Mouse (Mus musculus) fibroblast of lung, adult 2 months (primary cell): ENCODE measurements around the gene Plscr2.
"Not testable (repeated sequence)": the region's sequence is repeated elsewhere in the genome, so short reads cannot be mapped to it uniquely, and the experiment has no call there.

Source experiments
- DNase-seq: peaks from one replicate; pipeline ENCODE4 v3.0.0-alpha.2; 2011; ENCODE audit warnings: low read depth

Gene Plscr2

DNA sequence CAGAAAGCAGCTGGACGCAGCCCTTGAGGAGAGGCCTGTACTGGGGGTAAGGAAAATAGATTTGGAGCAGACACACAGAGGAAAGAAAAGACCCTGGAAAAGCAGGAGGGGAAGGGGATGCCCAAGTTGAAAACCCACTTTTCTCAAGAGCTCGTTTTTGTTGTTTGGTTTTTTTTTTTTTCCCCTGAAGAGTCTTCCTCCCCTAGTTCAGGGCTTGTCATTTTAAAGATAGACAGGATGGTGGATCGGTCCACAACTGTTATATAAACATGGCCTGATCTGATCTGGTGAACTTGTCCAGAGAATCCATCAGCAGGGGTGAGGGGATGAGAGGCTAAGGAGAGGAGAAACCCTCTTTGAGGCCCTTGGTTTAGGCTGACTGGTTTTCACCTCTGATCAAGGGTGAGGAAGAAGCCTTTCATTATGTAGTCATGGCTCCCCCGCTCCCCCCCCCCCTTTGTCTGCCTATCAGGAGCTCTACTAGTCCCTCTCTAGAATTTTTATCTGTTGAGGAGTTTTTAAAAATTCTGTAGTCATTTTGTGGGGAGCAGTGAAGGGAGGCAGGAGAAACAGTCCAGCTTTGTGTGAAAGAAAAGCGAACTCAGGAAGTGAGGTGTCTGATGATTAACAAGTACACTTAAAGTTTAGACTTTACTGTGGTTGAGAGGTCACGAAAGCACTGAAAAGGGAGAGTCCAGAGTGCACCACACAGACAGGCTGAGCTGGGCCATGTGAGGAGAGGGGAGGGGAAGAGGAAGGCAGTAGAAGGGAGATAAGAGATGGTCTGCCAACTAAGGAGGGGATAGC lies 1.2 kb upstream of the Plscr2 start:
- DNase-seq: no peak

DNA sequence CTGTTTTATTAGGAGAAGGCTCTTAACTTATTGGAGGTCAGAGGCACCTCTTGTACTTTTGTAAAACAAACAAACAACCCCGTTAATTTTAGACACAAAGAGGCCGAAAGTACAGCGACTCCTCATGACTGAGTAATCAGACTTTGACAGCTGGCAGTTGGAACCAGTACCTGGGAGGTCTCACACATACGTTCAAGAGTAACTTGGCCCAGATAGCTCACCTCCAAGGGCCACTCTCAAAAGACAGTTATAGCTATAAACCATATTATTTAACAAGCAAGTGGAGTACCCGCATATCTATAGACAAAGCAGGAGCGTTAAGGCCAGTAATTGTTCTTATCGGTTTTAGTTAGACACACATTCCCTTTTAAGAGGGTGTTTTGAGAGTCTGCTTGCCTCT lies 958 bp downstream of the Plscr2 start:
- DNase-seq: no peak

DNA sequence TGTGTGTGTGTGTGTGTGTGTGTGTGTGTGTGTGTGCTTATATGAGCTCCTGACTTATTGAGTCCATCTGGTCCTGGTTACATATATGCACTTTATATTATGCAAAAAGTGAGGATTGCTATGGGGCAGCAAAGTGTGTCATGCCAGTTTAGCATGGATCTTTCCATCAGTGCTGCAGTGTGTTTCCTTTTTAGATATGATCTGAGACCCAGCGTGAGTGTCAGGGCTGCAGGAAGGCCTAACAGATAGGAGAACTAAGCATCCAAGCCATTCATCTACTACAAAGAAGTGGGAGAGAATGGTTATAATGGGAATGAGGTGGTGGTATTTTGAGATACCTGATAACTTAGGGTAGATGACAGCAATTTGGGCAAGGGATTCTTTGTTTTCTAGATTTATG lies 4.6 kb downstream of the Plscr2 start:
- DNase-seq: no peak

DNA sequence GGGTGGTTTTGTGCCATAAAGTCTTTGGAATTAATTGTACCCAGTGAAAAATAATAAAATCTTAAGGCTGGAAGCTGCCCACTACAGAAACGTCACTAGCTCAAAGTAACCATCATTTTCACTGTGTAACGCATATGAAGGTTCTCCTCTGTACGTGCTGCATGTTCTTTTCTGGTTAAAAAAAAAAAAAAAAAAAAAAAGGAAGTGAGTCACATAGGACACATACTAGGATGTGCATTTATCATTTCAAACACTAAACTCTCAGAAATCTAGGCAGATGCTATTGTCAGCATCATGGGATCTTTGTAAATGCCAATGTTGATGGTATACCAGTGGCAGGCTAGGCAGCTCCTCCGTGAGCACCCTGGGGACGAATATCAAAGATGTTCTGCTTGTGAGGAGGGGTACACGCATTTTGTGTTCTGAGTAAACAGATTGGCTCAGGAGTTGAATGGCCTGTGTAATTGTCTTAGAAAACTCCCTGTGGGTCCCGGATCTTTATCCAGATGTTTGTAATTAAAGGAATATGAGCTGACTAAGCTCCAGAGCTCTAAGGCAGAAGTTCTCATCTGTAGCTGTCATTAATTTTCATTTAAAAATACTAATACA lies 7.3 kb downstream of the Plscr2 start:
- no peak for DNase-seq

DNA sequence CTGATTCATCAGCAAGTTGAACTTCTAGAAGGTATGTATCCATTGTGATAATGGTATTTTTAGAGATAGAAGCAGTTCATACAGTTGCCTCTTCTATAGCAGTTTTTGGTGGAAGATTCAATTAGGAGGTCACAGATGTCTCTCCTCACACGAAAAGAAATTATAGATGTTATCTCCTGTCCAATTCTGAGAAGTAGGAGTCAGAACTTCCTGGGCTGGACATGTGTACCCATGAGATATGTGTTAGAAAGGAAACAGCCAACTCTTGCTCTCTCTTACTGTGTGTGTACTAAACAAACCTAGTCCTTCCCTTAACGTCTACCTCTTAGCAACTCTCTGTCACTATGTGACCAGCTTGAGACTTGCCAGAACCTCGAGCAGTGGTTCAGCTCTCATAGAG lies 14.3 kb downstream of the Plscr2 start:
- DNase-seq: no peak

DNA sequence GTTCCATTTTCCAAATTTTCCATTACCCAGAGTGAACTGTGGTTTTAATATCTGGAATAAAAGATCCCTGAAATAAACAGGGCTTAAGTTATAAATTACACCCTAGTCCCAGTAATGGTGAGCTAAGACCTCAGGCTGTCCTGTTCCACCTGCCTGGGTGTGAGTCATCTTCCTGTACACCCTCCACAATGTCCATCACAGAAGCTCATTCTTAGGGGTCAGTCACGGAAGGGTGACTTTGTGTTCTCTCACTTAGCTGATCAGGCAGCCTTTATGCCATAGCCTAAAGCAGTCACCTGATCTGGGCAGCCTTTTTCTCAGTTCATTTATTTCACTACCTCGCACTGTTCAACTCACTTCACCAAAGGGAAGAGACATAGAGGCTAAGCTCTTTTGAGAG lies 16.8 kb downstream of the Plscr2 start:
- DNase-seq: no peak

DNA sequence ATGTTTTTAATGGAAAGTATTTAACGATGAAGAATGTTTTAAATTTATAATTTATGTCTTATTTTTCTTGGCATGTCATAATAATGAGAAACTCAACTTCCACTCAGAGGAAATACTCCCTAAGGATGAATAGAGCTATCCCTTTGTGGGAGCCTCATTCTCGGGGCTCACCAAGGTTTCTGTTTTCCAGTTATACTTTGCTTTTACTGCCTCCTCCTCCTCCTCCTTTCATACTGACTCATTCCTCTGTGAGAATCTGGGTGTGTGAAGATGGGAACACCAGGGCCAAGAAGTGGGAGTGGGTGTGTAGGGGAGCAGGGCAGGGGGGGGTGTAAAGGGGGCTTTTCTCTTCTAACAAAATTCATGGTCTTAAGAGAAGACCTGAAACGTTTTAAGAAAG lies 17.5 kb downstream of the Plscr2 start:
- no peak for DNase-seq

DNA sequence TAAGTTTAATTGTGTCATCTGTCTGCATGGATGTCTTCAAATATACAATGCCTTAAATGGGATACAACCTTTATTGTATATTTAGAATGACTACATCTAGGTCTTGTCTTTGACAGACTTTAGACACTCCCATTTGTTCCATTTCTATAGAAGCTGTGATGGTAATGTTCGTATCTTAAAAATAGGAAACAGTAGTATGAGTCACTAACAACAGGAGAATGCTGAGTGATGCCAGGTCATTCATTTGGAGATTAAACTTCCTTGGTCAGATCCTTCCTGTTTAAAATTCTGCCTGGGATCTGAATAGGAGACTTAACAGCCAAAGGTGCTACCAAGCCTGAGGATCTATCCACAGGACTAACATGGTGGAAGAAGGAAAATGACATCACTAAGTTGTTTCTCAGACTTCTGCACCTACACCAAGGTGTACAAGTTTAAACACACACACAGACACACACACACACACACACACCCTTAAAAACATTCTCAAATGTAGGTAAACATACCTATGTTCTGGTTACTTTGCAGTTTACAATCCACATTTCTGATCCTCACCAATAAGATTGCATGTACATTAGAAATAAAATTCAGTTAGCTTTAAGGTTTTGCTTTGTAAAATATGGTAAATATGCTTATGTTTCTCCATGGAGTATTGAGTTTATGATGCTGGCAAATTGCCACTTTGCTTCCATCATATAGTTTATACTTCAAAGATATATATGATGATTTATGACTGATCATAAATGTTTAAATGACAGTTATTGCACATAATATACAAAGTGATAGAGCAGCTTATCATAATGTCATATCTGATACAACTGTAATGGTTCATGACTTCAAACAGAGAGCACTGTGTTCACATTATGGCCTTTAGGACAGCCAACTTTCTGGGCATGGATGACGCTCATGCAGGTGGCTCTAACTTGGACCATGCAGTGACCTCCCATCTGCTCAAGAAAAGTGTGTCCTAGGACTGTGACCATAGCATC lies 18.5 kb downstream of the Plscr2 start:
- no peak for DNase-seq

DNA sequence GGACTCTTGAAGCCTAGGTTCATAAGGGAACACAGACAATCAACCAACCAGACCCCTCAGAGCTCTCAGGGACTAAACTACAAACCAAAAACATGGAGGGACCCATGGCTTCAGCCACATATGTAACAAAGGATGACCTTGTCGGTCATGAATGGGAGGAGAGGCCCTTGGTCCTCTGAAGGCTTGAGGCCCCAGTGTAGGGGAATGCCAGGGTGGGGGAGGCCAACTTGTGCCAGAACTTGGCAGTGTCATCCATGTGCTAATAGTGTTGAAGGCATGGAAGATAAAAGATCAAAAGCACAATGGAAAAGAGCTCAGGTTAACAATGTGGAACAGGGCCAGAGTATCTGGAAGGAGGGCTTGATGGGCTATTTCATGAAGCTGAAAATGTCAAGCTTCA lies 22.9 kb downstream of the Plscr2 start:
- DNase-seq: no peak

DNA sequence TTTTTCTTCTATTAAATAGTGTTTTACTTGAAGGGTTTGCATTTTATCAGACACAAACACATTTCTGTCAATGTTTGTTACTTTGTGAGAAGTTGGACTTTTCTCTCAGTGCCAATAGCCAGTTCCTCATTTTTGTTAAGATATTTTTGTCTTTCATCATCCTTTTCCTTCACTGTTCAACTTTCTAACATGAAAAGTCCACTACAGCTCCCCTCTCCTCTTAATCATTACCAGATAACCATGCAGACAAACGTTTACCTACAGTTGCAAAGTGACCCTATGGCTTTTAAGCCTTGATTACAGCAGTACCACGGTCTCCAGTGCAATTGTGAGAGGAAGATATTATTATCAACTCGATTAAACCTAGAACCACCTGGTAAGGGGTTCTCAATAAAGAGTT lies 25.8 kb downstream of the Plscr2 start:
- no peak for DNase-seq

DNA sequence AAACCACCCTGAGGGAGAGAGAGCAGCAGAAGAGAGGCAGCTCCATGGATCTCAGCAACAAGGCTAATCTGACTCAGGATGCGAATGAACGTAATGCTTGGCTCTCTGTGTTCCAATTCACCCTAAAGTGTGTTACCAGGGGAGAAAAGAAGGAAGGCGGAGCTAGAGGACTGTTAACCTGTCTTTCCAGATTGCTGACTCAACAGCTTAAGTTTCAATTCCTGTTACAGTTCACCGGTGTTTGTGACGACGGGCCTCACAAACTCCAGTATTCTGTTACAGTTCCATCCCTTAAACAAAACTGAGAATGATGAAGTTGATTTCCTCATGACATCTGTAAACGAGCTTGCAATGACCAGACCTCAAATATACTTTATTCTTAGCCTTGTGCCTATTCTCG lies 29.7 kb downstream of the Plscr2 start:
- DNase-seq: no peak

DNA sequence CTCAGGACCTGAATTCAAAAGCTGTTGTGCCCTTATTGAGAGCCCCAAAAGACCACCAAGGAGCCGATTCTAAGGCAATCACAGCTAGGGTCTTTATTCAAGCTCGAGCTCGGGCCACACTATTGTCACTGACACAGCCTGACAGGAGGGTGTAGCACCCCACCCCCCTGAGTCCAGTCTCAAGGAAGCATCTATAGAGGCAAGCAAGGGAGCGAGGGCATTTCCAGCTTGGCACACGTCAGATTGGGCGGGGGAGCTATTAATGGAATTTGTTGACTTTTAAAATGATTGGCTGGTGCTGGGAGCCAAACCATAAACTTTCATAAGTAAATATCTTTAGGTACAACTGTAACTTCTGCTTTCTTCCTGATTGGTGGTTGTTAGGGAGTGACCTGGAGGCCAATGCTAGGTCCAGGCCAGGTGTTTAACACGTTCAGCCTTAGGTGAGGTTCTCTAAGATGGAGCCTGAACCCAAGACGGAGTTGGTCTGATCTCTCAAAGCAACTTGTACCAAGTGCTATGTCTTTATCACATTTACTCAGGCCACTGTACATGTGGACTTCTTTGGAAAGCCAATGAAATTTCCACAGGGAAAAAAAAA lies 30.3 kb downstream of the Plscr2 start:
- no peak for DNase-seq

DNA sequence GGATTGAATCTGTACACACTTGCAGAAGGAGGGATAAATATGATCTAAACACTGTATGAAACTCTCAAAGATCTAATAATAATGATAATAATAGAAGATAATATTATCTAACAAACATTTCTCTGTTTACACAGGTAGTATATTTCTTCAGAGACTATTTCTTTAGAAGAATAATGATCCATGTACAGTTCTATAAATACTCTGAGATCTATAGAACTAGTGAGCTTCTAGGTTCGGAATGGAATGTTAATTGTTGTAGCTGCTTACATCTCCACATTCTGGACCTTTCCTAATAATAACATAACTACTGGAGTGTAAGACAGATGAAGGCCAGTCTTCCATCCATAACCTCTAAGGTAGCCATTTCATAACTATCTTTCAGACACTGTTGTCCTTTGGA lies 33.7 kb downstream of the Plscr2 start, which contains the start of gene 1700057G04Rik:
Gene 1700057G04Rik (plus strand): TSS at position 301 of the 400 bp plus-strand sequence.
- DNase-seq: no peak

DNA sequence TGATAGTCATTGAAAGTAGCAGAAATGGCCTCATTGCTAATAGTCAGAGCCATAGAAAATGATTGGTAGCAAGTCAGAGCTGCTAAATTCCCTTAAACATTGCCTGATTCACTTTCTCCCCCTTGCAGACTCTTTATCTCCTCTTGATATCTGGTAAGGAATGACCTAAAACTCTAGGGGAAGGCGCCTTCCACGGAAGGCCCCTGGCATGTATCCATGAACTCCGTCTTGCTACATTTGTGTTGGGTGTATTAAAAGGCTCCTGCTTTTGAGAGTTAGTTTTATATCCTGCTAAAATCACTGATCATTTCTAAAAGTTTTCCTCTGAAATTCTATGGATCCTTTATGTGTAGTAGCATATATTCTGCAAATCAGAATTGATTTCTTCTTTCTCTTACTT lies 41.4 kb downstream of the Plscr2 start:
- no peak for DNase-seq

DNA sequence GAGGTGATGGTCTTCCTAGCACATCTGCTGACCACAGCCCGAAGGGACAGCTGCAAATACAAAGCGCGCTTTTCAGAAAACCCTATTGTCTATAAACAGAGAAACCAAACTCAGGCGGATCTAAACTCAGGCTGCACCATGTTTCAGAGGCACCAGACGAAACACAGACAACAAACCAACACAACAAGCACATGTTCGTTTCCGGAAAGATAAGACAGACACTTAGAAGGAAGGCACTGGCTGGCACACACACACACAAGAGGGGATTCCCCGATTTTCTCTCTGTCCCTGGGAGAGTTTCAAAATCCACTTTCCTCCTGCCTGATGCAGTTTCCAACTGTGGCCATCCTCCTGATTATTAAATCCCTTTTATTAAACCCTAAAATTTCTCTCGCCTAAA lies 50.5 kb downstream of the Plscr2 start:
- DNase-seq: not testable (repeated sequence)

DNA sequence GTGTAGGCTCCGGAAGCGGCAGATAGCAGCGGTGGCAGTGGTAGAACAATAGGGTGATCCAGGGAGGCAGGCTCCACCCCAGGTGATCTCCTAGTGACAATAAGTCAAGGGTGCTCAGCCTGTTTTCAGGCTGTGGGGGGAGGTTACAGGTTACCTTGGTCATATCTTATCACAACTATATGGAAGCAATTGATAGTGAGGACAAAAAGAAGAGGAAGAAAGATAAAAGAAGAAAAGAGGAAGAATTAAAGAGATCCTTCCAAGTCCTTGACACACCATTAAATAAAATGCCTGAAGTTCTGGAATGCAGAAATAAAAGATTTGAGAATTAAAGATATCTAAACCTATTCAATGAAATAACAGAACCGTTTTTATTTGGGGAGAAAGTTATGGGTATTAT lies 51.4 kb downstream of the Plscr2 start:
- no peak for DNase-seq

DNA sequence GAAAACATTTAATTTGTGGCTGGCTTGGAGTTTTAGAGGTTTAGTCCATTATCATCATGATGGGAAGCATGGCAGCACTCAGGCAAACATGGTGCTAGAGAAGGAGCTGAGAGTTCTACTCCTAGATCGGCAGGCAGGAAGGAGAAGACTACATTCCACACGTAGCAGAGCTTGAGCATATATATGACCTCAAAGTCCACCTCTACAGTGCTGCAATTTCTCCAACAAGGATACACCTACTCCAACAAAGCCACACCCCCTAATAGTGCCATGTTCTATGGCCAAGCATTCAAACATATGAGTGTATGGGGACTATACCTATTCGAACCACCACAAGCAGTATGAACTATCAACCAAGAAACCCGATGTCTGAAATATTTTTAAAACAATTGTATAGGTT lies 56.0 kb downstream of the Plscr2 start:
- DNase-seq: no peak

DNA sequence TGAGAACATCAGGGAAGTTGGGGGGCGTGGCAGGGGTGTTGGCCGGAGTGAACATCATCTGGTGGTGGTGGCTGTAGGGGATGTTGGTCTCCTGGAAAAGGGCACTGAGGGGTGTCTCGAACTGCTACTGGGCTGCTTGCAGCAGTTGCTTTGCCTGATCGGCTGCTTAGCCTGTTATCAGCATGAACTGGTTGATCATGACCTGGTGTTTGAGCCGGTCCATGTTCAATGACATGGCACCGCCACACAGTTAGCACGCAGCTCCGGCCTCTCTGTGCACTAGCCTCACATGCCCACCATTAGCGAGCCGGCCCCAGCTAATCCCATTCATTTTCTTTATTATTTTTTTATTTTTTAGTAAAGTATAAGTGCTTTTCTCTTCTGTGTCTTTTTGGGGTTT lies 59.4 kb downstream of the Plscr2 start:
- DNase-seq: no peak

DNA sequence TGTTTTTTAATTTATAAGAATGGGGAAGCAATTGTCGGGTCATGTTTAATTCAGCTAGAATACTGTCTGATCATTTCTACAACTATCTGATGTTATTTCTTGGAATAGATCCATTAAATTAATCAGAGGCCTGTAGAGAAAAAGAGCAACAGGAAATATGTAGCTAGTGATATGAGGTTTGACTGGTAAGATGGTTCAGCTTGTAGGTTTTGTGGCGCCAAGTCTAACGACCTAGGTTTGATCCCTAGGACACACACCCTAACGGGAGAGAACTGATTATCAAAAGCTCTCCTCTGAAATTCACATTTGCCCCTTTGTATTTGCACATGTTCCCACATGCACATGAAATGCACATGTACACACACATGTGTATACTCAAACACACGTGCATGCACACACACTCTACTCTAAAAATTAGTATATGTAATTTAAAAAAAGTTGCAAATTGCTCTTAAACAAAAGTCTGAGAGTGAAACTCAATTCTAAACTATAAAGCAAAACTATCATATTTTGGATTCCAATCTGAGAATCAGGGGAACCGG lies 59.9 kb downstream of the Plscr2 start:
- no peak for DNase-seq

DNA sequence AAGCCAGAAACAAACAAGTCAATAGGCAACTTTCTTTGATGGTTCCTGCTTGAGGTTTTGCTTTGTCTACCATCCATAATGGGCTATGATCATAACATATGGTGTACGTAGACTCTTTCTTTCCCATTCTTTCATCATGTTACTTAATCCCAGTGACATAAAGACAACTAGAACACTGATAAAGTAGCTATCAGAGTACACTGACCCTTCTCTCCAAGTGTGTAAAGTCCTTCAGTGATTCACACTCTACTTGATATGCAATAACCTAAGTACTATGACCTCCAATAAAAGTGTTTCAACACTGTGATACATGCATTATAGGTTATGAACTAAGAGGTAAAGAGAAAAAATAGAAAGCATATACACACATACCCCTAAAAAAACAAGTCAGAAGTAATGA lies 61.7 kb downstream of the Plscr2 start:
- DNase-seq: no peak

DNA sequence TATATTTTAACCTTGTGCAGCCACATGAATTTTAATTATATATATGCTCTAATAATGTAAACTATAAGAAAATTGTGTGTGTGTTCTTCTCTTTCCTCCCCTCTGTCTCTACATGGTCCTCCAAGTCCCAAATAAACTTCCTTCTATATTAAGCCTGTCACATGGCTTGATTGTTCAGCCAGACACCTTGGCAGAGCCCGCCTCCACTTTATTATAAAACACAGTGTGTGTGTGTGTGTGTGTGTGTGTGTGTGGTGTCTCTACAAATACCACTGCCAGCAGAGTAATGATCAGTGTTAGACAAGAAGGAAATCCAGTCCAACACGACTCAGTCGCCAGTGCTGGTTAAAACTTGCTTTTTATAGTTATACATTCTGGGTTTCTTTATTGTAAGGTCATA lies 62.3 kb downstream of the Plscr2 start:
- no peak for DNase-seq

DNA sequence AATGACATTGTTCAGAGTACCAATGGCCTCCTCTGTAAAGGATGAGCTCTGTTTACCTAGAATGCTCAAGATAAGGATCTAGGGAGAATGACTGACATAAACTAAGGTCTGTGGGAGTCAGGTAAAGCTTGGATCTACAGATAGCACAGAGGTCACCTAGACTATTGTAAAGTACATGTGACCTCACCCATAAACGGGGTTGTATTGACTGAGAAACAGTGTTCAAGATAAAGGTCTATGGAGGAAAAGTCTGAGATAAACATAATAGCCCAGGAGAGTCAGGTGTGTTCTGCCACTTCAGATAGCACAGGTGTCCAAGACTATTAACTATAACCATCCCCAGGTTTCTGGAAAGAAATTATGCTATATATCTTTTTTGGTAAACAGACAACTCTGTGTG lies 63.6 kb downstream of the Plscr2 start:
- no peak for DNase-seq
